Mouse (Mus musculus): Measurements from ENCODE around the gene U2surp. TPM values are rescaled to one million over a fixed set of nuclear protein-coding genes. Genes with fewer than 3 reads are reported as not detected.
"Not testable (repeated sequence)": the region's sequence is repeated elsewhere in the genome, so short reads cannot be mapped to it uniquely, and the experiment has no call there.

The U2surp gene
- total RNA-seq, 4 experiments from 2014 or later: 66.3 to 80.7 (median 70.4) TPM

DNA sequence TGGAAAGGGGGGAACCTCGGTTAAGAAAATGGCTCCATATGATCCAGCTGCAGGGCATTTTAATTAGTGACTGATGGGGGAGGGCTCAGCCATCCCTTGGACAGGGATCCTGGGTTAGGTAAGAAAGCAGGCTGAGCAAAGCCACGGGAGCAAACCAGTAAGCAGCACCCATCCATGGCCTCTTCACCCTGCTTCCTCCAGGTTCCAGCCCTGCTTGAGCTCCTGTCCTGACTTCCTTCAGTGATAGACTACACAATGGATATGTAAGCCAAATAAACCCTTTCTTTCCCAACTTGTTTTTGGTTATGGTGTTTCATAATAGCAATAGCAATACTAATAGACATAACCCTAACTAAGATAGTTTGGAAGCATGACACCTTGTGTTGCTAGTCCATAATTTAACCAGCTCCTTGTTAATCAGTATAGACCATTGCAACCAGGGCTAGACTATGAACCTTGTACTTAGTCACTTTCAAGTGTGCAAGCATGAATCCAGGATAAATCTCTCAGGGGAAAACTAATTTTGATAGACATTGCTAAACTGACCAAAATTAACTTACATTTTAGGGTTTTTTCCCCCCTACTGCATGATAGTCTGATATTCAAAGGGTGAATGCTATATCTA is 27.5 kb upstream of the U2surp start:
- DNase-seq (ENCODE audit: low spot score in 2 of 2): no peak

GRCm38 (mm10) chr9:95533817-95534216 is 22.0 kb upstream of the U2surp start:
- no peak for DNase-seq (ENCODE audit: low spot score in 2 of 2)

DNA sequence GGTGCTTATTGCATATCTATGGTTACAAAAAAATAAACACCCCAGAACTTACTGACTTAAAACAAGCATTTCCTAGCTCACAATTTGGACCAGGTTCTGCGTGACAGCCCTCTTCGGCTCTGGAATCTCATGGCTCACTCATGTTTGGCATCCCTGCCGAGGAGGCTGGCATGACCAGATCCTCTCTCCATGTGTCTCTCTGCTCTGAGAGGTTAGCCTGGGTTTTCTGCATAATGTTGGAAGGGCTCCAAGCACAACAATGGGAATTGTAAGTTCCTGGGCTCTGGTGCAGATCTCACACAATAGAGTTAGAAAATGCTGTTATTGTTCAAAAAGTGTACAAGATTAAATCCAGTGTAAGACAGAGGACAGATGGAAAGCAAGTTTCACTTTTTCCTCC is 19.3 kb upstream of the U2surp start:
- no peak for DNase-seq (ENCODE audit: low spot score in 2 of 2)

DNA sequence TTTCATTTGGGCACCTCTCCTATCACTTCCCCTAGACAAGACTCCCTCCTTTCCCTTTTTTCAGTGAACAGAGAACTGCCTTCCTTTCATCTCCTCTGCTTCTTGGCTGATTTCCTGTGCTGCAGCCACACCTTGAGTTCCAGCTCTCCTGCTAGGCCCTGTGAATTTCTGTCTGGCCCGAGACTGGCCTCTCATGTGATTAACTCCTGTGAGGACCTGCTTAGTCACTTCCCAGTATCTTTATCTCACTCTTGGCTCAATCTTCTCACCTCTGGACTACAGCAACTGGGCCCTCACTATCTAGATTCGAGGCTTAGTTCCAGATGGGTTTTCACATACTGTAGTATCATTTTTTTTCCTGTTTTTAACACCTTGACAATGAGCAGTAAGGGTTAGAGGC is 15.9 kb upstream of the U2surp start:
- DNase-seq (ENCODE audit: low spot score in 2 of 2): no peak

DNA sequence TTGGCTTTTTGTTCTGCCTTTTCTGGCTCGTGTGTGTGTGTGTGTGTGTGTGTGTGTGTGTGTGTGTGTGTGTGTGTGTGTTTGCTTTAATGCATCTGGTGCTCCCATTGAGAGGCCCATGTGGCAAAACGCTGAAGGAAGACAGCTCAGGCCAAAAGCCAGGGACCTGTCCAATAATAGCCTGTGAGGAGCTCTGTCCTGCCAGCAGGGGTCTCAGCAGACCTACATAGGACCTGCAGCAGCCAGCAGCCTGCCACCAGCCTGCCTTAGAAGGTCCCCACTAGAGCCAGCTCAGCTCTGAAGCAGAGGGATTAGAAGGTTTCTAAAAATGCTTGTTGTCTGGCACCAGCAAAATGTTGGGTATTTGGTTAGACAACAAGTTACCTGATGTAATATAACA is 14.2 kb upstream of the U2surp start:
- DNase-seq (ENCODE audit: low spot score in 2 of 2): no peak

DNA sequence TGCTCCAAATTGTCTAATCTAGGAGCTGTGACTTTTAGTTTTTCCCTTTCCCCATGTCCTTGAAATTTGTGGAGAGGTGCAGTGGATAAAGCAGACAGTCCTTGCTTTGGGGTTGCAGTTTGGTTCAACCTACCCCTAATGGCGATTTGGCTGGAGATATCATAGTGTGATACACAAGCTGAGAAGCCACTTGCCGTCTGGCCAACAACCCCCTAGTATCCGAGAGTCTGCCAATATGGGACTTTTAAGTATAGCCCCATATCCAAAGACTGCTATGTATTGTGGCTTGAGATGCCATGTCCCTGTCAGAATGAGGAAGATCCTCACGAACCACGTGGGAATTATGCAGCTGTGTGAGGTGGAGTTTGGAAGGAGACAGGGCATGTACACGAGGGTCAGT is 13.6 kb upstream of the U2surp start:
- no peak for DNase-seq (ENCODE audit: low spot score in 2 of 2)

DNA sequence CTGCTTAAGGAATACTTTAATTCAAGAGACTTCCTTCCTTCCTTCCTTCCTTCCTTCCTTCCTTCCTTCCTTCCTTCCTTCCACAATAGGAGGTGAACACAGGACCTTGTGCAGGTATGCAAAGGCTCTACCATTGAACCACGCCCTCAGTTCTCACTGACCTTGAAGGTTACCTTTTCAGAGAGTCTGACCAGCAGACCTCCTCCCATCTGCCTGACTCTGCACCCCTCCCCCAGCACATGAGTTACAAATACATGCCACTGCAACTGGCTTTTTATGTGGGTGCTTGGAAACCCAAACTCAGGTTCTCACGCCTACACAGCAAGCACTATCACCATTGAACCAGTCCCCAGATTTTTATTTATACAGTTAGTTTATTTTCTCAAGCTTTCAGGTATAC is 10.8 kb upstream of the U2surp start:
- no peak for DNase-seq (ENCODE audit: low spot score in 2 of 2)

DNA sequence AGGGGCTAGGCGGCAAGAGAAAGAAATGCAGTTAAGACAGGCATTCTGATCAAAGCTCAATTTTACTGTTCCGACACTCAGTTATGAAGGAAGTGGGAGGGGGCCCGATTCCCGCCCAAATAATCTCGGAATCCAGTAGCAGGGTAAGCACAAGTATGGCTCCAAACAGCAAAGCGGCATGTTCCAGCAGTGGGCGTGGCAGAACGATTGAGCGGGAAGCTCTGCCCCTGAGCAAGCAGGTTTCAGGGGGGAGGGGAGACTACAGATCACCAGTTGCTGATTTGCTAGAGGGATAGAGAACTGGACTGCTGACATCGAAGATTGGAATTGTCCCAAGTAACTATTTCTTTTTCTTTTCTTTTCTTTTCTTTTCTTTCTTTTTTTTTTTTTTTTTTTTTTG is 9.8 kb upstream of the U2surp start:
- DNase-seq (ENCODE audit: low spot score in 2 of 2): no peak

- no peak for DNase-seq (ENCODE audit: low spot score in 2 of 2)
These were observed 9.2 kb upstream of the U2surp start for GRCm38 (mm10) chr9:95521031-95521430.

DNA sequence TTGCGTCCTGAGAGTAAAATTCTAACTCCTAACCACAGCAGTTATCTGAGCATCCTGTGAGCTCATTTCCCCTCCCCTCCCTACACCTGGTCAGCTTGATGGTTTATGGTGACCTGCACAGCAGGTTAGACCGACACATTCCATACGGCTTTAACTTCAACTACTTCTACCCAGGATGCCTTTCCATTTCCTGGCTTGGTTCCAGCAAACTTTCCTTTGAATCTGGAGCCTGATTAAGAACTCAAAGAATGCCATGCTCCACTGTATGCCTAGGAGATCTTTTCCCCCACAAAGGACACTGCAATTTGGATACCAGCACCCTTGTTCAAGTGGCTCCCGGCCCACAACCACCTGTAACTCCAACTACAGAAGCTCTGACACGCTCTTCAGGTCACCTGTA is 8.8 kb upstream of the U2surp start:
- no peak for DNase-seq (ENCODE audit: low spot score in 2 of 2)

DNA sequence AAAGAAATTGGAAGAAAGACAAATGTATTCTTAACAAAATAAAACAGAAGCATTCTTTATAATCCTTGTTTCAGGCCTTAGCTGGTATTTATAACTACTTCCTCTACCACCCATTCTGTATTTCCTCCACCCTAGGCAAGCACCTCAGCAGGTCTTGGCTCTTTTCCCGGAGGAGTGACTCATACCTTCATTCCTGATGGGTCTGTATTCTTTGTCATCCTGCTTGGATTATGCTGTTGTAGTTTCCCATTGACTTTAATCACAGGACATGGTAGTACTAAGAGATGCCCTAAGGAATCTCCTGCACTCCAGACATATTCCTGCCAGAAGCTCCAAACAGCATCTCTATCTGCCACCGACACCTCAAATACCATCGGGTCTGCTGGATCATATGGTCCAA is 2.6 kb upstream of the U2surp start:
- not testable (repeated sequence) for DNase-seq (ENCODE audit: low spot score in 2 of 2)

GRCm38 (mm10) chr9:95513776-95514175 is 2.0 kb upstream of the U2surp start:
- DNase-seq (ENCODE audit: low spot score in 2 of 2): no peak

- DNase-seq (ENCODE audit: low spot score in 2 of 2): no peak
These were observed 685 bp upstream of the U2surp start for GRCm38 (mm10) chr9:95512331-95513030.

- DNase-seq (ENCODE audit: low spot score in 2 of 2): no peak
These were observed 947 bp downstream of the U2surp start for GRCm38 (mm10) chr9:95510693-95511404.

GRCm38 (mm10) chr9:95505666-95506065 is 6.1 kb downstream of the U2surp start:
- no peak for DNase-seq (ENCODE audit: low spot score in 2 of 2)

GRCm38 (mm10) chr9:95499848-95500247 is 11.9 kb downstream of the U2surp start:
- no peak for DNase-seq (ENCODE audit: low spot score in 2 of 2)

DNA sequence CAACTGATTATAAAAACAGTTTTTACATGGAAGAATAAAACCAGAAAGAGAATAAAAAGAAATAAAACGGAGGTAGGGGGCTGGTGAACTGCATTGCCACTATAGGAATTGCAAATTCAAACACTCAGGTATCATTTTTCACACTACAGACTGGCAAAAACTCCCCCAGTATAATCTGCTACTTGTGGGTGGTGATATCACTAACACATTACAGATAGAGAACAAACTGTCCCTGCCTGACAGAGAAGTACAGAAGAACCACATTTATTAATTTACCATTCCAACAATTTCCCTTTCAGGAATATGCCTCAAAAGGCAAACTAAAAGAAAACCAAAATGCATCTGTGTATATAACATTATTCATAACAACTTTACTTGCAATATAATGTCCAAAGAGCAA is 16.8 kb downstream of the U2surp start:
- no peak for DNase-seq (ENCODE audit: low spot score in 2 of 2)

DNA sequence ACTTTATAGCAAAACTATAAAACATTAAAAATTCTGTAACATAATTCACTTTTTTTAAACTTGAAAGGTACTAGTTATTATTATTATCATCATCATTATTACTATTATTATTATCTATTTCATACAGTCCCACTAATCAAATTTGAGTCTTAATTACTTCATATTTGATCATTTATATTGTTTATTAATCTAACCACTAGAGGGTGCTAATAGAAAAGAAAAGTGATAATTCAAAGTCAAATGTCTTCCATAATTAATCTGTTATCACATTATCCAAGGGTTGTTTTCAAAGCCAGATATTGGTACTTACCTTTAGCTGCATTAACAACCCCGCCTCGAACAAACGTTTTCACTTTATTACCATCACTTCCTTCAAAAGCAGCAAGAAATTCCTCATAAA is 18.4 kb downstream of the U2surp start:
- no peak for DNase-seq (ENCODE audit: low spot score in 2 of 2)

DNA sequence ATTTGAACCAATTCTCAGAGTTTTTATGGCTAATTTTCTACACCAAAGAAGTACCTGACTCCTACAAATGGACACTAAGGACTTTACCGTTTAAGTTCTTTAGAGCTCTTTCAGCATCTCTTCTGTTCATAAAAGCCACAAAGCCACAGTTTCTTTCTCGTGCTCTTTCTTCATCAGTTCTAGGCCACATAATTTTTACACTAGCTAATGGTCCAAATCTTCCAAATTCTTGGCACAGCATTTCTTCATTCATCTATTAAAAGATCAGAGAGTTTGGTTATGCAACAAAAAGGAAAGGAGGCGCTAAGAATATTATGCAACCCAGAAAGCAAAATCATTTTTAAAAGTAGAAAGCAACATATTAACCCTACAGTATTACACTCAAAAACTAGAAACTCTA is 21.8 kb downstream of the U2surp start:
- DNase-seq (ENCODE audit: low spot score in 2 of 2): no peak

- DNase-seq (ENCODE audit: low spot score in 2 of 2): no peak
These were observed 22.9 kb downstream of the U2surp start for GRCm38 (mm10) chr9:95488861-95489260.

- no peak for DNase-seq (ENCODE audit: low spot score in 2 of 2)
These were observed 31.8 kb downstream of the U2surp start for GRCm38 (mm10) chr9:95479981-95480380.

- no peak for DNase-seq (ENCODE audit: low spot score in 2 of 2)
These were observed 33.4 kb downstream of the U2surp start for GRCm38 (mm10) chr9:95478443-95478842.

DNA sequence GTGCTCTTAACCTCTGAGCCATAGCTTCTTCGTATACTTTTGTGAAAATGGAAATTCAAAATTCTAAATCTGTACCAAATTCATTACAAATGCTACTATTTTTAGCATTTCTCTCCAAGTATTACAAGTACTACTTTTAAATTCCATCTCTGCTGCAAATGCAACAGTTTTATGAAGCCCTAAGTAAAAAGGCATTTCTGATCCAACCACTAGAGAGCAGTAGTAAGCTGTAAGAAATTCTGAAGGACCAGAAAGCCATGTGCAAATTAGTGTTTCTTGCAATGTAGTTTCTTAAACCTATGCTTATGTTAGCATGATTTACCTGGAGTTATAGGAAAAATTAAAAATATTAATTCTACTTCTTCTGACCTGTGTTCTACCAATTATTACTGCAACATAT is 38.9 kb downstream of the U2surp start:
- DNase-seq (ENCODE audit: low spot score in 2 of 2): no peak
